Mouse (Mus musculus): ENCODE results near the gene Rhoc. TPM values are rescaled to one million over a fixed set of nuclear protein-coding genes. Genes with fewer than 3 reads are reported as not detected.

The Rhoc gene
- polyA plus RNA-seq, 1 experiment from 2014 or later = 62.4 TPM

DNA sequence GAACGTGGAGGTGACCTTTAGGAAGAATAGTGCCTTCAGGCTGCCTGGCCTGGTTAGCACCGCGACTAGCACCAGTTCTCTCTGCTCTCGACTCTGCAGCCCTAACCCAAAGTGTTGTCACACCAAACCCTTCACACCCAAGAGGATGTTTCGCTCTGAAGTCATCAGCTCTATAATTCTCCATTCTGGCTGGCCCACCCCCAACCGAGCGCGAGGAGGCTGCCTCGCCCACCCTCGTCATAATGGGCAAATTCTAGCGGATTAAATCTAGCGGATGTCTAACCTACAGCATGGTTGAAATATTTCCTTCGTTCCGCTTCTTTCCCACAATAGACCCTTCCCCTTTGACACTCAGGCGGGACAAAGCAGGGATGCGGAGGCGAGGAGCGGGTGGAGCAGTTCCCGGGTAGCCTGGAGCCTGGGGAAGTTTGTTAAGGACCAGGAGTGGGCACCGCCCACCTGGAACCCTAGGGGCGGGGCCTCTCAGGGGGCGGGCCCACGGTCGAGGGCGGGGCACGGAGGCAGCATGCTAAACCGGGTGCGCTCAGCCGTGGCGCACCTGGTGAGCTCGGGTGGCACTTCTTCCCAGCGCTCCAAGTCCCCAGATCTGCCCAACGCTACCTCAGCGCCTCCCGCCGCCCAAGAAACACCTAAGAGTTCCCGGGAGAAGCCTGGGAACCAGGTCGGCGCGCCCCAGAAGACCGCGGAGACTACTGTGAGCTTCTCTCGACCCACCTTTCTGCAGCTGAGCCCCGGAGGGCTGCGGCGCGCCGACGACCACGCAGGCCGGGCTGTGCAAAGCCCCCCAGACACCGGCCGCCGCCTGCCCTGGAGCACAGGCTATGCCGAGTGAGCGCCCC lies 7.4 kb upstream of the Rhoc start, which contains the start of gene Ppm1j:
Gene Ppm1j (plus strand): TSS at position 496 of the 860 bp plus-strand sequence.
- WGBS = under 1% methylated on average over 56 of the region's 56 CpGs
- DNase-seq (ENCODE audit: low spot score) (peak; percentile 46), ATAC-seq (peak; percentile 68)
- Histone ChIP-seq H3K9me3 (replicated peaks; ENCODE audit: control insufficient read depth, low read length) (no peaks in the 10 kb centered on the region), H3K27me3 (replicated peaks; ENCODE audit: control insufficient read depth, insufficient read depth, low read length) (peaks cover 73% of the 10 kb centered on the region), H3K36me3 (ENCODE audit: control insufficient read depth, insufficient read depth, low read length) (no peaks in the 10 kb centered on the region), H3K4me3 (ENCODE audit: low read depth, low read length) (peak within 1 kb of the TSS; percentile 40), H3K9ac (ENCODE audit: low read length) (peak within 1 kb of the TSS; percentile 52), H3K27ac (ENCODE audit: low read depth, low read length) (no peak within 1 kb of the TSS), H3K4me1 (ENCODE audit: control insufficient read depth, insufficient read depth, low read length) (peaks cover 10% of the 10 kb centered on the region), H3K4me2 (ENCODE audit: low read length) (peak within 1 kb of the TSS; percentile 85)

DNA sequence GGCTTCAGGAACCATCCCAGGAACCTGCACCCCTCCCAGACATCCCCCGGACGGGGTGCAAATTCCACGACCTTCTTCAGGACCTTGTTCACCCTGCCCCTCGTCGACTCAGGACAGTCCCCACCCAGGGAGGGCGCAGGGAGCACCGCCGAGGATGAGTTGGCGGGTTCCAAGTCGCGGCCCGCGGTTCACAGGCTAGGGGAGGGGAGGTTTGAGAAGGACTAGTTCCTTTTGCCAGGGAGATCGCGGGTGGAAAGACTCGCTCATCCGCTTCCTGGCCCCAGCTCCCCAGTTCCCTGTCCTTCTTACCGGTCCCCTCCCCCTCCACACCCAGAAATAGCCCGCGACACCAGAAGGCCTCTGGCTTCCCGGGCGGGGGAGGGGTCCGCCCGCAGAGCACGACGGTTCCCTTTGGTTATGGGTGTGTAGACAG lies 6.7 kb upstream of the Rhoc start, which contains the start of gene Fam19a3:
Gene Fam19a3 (minus strand): TSS at position 370 of the 433 bp plus-strand sequence.
- ATAC-seq (no peak; the same call in 1 of the 2 replicates), DNase-seq (ENCODE audit: low spot score) (no peak)
- peak within 1 kb of the TSS; percentile 40 for H3K4me3 ChIP-seq (ENCODE audit: low read depth, low read length)
- H3K9me3 ChIP-seq (replicated peaks; ENCODE audit: control insufficient read depth, low read length) = no peaks in the 10 kb centered on the region
- peaks cover 10% of the 10 kb centered on the region for H3K4me1 ChIP-seq (ENCODE audit: control insufficient read depth, insufficient read depth, low read length)
- H3K4me2 ChIP-seq (ENCODE audit: low read length) = peak within 1 kb of the TSS; percentile 85
- H3K27me3 ChIP-seq (replicated peaks; ENCODE audit: control insufficient read depth, insufficient read depth, low read length) = peaks cover 67% of the 10 kb centered on the region
- peak within 1 kb of the TSS; percentile 52 for H3K9ac ChIP-seq (ENCODE audit: low read length)
- H3K27ac ChIP-seq (ENCODE audit: low read depth, low read length) = no peak within 1 kb of the TSS
- no peaks in the 10 kb centered on the region for H3K36me3 ChIP-seq (ENCODE audit: control insufficient read depth, insufficient read depth, low read length)
- under 1% methylated on average over 24 of the region's 26 CpGs for WGBS

DNA sequence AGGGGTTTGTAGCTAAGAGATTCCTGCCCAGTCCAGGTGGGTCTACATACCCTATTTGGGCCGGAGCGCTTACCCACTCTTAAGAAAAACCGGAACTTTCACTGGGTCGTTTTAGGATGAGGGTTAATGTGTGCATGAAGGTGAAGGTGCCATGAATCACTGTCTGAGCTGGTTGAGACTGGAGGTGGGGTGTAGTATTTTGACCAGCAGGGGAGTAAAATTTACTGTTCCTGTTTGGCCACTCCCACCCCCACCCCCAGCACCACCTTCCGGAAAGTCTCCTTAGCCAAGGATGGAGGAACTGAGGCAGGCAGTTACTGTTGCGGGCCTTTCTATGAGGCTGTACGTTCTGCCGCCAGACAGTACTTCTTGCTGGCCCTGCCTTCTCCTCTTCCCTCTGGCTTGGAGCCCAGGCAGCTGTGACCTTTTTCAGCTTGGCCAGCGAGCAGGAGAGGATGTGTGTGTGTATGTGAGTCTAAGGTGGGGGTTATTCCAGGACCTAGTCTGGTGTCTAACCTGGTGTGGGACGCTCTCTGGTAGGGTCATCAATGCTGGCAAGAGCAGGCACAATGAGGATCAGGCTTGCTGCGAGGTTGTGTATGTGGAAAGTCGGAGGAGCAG lies 6.0 kb upstream of the Rhoc start:
- no peak overlapping the region for H3K27ac ChIP-seq (ENCODE audit: low read depth, low read length)
- no peaks in the 10 kb centered on the region for H3K9me3 ChIP-seq (replicated peaks; ENCODE audit: control insufficient read depth, low read length)
- H3K4me2 ChIP-seq (ENCODE audit: low read length) = no peak overlapping the region
- WGBS = 15% methylated on average over 12 of the region's 12 CpGs
- ATAC-seq = no peak
- H3K36me3 ChIP-seq (ENCODE audit: control insufficient read depth, insufficient read depth, low read length) = no peaks in the 10 kb centered on the region
- H3K4me1 ChIP-seq (ENCODE audit: control insufficient read depth, insufficient read depth, low read length) = peaks cover 10% of the 10 kb centered on the region
- no peak overlapping the region for H3K9ac ChIP-seq (ENCODE audit: low read length)
- no peak for DNase-seq (ENCODE audit: low spot score)
- peak overlapping the region; percentile 40; the same call in 1 of the 2 replicates for H3K4me3 ChIP-seq (ENCODE audit: low read depth, low read length)
- H3K27me3 ChIP-seq (replicated peaks; ENCODE audit: control insufficient read depth, insufficient read depth, low read length) = peaks cover 60% of the 10 kb centered on the region

DNA sequence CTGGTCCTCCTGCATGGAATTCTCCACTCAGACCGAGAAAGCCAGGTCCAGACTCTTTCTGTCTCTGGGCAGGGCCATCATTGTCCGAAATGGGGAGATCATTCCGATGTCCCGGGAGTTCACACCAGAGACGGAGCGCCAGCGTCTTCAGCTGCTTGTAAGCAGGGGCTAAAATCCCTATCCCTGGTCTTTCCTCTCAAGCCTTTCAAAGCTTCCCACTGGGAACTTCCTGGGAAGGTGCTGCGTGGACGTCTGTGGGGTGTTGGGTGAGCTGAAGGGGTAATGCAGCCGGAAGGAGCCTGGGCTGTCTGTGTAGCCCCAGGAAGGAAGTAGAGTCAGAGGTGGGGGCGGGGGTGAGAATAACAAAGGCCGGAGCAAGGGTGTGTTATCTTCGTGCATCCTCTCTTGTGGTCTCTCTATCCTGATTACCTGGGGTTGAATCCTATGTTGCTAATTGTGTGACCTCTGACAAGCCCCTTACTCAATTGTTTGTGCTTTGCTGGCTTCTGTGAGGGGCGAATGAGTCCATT lies 4.1 kb upstream of the Rhoc start:
- peaks cover 50% of the 10 kb centered on the region for H3K27me3 ChIP-seq (replicated peaks; ENCODE audit: control insufficient read depth, insufficient read depth, low read length)
- ATAC-seq = no peak
- peaks cover 14% of the 10 kb centered on the region for H3K4me1 ChIP-seq (ENCODE audit: control insufficient read depth, insufficient read depth, low read length)
- 36% methylated on average over 14 of the region's 14 CpGs for WGBS
- H3K4me3 ChIP-seq (ENCODE audit: low read depth, low read length) = no peak overlapping the region
- H3K4me2 ChIP-seq (ENCODE audit: low read length) = no peak overlapping the region
- H3K9me3 ChIP-seq (replicated peaks; ENCODE audit: control insufficient read depth, low read length) = no peaks in the 10 kb centered on the region
- no peaks in the 10 kb centered on the region for H3K36me3 ChIP-seq (ENCODE audit: control insufficient read depth, insufficient read depth, low read length)
- no peak overlapping the region for H3K9ac ChIP-seq (ENCODE audit: low read length)
- DNase-seq (ENCODE audit: low spot score) = no peak
- H3K27ac ChIP-seq (ENCODE audit: low read depth, low read length) = no peak overlapping the region

DNA sequence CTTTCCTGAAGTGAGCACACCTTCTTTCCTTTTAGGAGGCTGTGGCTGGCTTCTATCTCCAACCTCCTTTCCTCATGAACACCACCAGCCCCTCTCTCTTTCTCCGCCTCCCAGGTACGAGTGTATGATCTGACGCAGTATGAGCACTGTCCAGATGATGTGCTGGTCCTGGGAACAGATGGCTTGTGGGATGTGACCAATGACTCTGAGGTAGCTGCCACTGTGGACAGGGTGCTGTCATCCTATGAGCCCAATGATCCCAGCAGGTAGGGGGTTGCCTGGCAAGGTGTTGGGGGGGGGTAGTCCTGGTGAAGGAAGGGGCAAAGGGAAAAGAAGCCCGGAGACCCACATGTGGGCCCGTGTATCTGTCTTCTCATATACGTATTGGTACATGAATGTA lies 2.9 kb upstream of the Rhoc start:
- no peaks in the 10 kb centered on the region for H3K9me3 ChIP-seq (replicated peaks; ENCODE audit: control insufficient read depth, low read length)
- no peak for DNase-seq (ENCODE audit: low spot score)
- H3K27ac ChIP-seq (ENCODE audit: low read depth, low read length) = no peak overlapping the region
- no peak overlapping the region for H3K4me3 ChIP-seq (ENCODE audit: low read depth, low read length)
- WGBS = 89% methylated on average over 6 of the region's 6 CpGs
- peaks cover 17% of the 10 kb centered on the region for H3K4me1 ChIP-seq (ENCODE audit: control insufficient read depth, insufficient read depth, low read length)
- no peak overlapping the region for H3K4me2 ChIP-seq (ENCODE audit: low read length)
- no peak for ATAC-seq
- H3K9ac ChIP-seq (ENCODE audit: low read length) = no peak overlapping the region
- H3K36me3 ChIP-seq (ENCODE audit: control insufficient read depth, insufficient read depth, low read length) = no peaks in the 10 kb centered on the region
- peaks cover 39% of the 10 kb centered on the region for H3K27me3 ChIP-seq (replicated peaks; ENCODE audit: control insufficient read depth, insufficient read depth, low read length)

DNA sequence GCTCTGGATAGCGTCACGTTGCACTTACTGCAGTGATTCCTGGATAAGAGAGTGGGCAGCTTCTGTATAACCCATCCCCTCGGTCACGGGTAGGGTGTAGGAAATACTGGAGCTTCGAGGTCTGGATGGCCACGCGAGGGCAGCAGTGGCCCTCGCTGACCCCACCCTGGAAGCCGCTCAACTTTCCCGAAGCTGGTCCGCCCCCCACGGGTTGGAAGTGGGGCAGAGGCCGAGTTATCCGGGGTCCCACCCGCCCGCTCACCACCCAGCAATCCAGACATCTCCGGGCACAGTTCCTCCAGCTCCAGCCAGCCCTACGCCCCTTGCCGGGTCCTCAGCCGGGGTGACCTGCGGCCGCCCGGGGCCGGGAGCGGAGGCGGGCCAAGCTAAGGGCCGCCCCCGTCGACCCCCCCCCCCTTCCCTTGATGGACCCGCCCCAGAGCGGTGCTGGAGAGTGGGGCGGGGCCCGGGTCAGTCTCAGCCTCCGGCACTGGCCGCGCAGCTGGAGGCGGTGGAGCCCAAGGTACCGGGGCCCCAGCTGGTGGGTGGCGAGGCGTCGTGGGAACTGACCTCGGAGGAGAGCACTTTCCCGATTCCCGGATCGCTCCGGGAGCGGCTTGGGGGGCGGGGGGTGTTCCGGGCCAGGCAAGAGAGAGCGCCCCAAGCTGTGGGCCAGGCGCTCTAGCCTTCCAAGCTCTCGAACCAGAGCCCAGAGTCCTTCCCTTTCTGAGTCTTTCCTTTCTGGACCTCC lies 561 bp downstream of the Rhoc start:
- Histone ChIP-seq H3K9me3 (replicated peaks; ENCODE audit: control insufficient read depth, low read length) (no peaks in the 10 kb centered on the region), H3K4me1 (ENCODE audit: control insufficient read depth, insufficient read depth, low read length) (peaks cover 7% of the 10 kb centered on the region; the same call in 1 of the 2 replicates), H3K27me3 (replicated peaks; ENCODE audit: control insufficient read depth, insufficient read depth, low read length) (peaks cover 10% of the 10 kb centered on the region; the same call in 1 of the 2 replicates), H3K4me3 (ENCODE audit: low read depth, low read length) (peak overlapping the region; percentile 49), H3K9ac (ENCODE audit: low read length) (peak overlapping the region; percentile 68), H3K4me2 (ENCODE audit: low read length) (peak overlapping the region; percentile 96), H3K27ac (ENCODE audit: low read depth, low read length) (peak overlapping the region; percentile 21; the same call in 1 of the 2 replicates), H3K36me3 (ENCODE audit: control insufficient read depth, insufficient read depth, low read length) (peaks cover 3% of the 10 kb centered on the region; the same call in 1 of the 2 replicates)
- DNase-seq (ENCODE audit: low spot score) (peak; percentile 72), ATAC-seq (peak; percentile 88)
- under 1% methylated on average over 49 of the region's 52 CpGs for WGBS

DNA sequence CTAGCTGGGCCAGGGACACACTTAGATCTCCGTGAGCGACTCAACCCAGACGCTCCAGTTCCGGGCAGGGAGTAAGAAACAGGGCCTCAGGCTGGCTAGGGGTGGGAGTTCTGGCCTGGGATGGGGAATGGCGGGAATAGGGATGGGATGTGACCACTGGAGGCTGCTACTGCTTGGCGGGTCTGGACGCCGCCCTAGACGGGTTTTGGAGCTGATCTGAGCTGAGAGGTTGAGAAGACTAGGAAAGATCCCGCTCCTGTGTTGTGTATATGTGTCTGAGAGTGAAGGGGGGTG lies 1.1 kb downstream of the Rhoc start:
- Histone ChIP-seq H3K36me3 (ENCODE audit: control insufficient read depth, insufficient read depth, low read length) (peaks cover 4% of the 10 kb centered on the region; the same call in 1 of the 2 replicates), H3K4me3 (ENCODE audit: low read depth, low read length) (peak overlapping the region; percentile 49), H3K4me2 (ENCODE audit: low read length) (peak overlapping the region; percentile 96), H3K27ac (ENCODE audit: low read depth, low read length) (peak overlapping the region; percentile 21; the same call in 1 of the 2 replicates), H3K9me3 (replicated peaks; ENCODE audit: control insufficient read depth, low read length) (no peaks in the 10 kb centered on the region), H3K9ac (ENCODE audit: low read length) (peak overlapping the region; percentile 68), H3K4me1 (ENCODE audit: control insufficient read depth, insufficient read depth, low read length) (peaks cover 11% of the 10 kb centered on the region; the same call in 1 of the 2 replicates), H3K27me3 (replicated peaks; ENCODE audit: control insufficient read depth, insufficient read depth, low read length) (peaks cover 7% of the 10 kb centered on the region; the same call in 1 of the 2 replicates)
- ATAC-seq = peak; percentile 32; the same call in 1 of the 2 replicates
- under 1% methylated on average over 10 of the region's 10 CpGs for WGBS
- DNase-seq (ENCODE audit: low spot score) = no peak

DNA sequence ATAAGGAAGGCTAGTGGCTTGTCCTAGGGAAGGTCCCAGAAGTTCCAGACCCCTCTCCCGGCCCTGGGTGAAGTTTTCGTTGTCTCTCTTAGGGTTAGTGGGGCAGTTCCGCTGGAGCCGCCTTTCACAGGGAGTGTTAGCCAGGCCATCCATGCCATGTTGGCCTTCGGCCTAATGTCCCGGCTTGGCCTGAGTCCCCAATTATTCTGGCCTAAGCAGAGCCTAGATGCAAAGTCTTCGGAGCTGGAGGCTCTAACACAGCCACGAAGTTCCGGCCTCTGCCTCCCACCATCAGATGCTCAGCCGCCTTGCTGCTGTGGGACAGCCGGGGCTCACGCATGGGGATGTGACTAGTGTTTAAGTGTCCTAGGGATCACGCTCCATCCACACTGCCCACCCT lies 1.6 kb downstream of the Rhoc start:
- peaks cover 17% of the 10 kb centered on the region; the same call in 1 of the 2 replicates for H3K4me1 ChIP-seq (ENCODE audit: control insufficient read depth, insufficient read depth, low read length)
- H3K4me2 ChIP-seq (ENCODE audit: low read length) = peak overlapping the region; percentile 96
- H3K4me3 ChIP-seq (ENCODE audit: low read depth, low read length) = peak overlapping the region; percentile 49
- H3K27me3 ChIP-seq (replicated peaks; ENCODE audit: control insufficient read depth, insufficient read depth, low read length) = peaks cover 7% of the 10 kb centered on the region; the same call in 1 of the 2 replicates
- no peak overlapping the region for H3K27ac ChIP-seq (ENCODE audit: low read depth, low read length)
- H3K9ac ChIP-seq (ENCODE audit: low read length) = peak overlapping the region; percentile 68; the same call in 1 of the 2 replicates
- no peaks in the 10 kb centered on the region for H3K9me3 ChIP-seq (replicated peaks; ENCODE audit: control insufficient read depth, low read length)
- ATAC-seq (no peak), DNase-seq (ENCODE audit: low spot score) (no peak)
- WGBS = 39% methylated on average over 13 of the region's 13 CpGs
- H3K36me3 ChIP-seq (ENCODE audit: control insufficient read depth, insufficient read depth, low read length) = peaks cover 5% of the 10 kb centered on the region; the same call in 1 of the 2 replicates
